Mouse (Mus musculus) heart, adult 2 months (tissue): ENCODE results near the gene Porcn.

Experiments
- CTCF ChIP-seq: fragments of 200-600 bp; IDR thresholded peaks from 2 replicates; pipeline ENCODE4 v1.8.1; 2022; ENCODE audit warnings: antibody characterized with exemption, mild to moderate bottlenecking, moderate library complexity
- EP300 ChIP-seq: fragments of 200-500 bp; IDR thresholded peaks from 2 replicates; pipeline ENCODE4 v1.6.1; 2011; ENCODE audit warnings: low read depth, low read length, control low read depth; ENCODE audit not compliant: insufficient read depth
- POLR2A ChIP-seq: fragments of 200-500 bp; IDR thresholded peaks from 2 replicates; pipeline ENCODE4 v1.6.1; 2011; ENCODE audit warnings: mild to moderate bottlenecking, low read depth, low read length, control low read depth; ENCODE audit not compliant: insufficient read depth

- TF ChIP-seq POLR2A: peak; percentile 66
- no peak for TF ChIP-seq CTCF
- no peak for TF ChIP-seq EP300
Measured at GRCm38 (mm10) chrX:8252334-8253285, 46.3 kb upstream of the Porcn start, which contains the start of gene Ftsj1.
